Mouse (Mus musculus) midbrain, embryonic 10.5 days (tissue): ENCODE measurements around the gene 1700028P14Rik. TPM values are rescaled to one million over a fixed set of nuclear protein-coding genes. Genes with fewer than 3 reads are reported as not detected.

Source experiments
- DNase-seq: peaks from one replicate; pipeline ENCODE4 v3.0.0-alpha.2; 2017; ENCODE audit warnings: low spot score
- H3K27ac ChIP-seq: fragments of 300-500 bp; sonication (generic); replicated peaks from 2 replicates; pipeline ENCODE4 v1.5.1; 2016; ENCODE audit warnings: mild to moderate bottlenecking
- H3K27me3 ChIP-seq: fragments of 300-500 bp; sonication (generic); 2 replicates; pipeline ENCODE4 v1.6.1; 2016; ENCODE audit warnings: low read depth, mild to moderate bottlenecking; ENCODE audit not compliant: poor library complexity, severe bottlenecking
- H3K36me3 ChIP-seq: fragments of 300-500 bp; sonication (generic); 2 replicates; pipeline ENCODE4 v1.6.1; 2016; ENCODE audit warnings: mild to moderate bottlenecking, moderate library complexity
- H3K4me1 ChIP-seq: fragments of 300-500 bp; sonication (generic); 2 replicates; pipeline ENCODE4 v1.6.1; 2016
- H3K4me3 ChIP-seq: fragments of 300-500 bp; sonication (generic); 2 replicates; pipeline ENCODE4 v1.5.1; 2016; ENCODE audit warnings: mild to moderate bottlenecking, moderate library complexity
- H3K9me3 ChIP-seq: fragments of 300-500 bp; sonication (generic); replicated peaks from 2 replicates; pipeline ENCODE4 v1.6.1; 2016; ENCODE audit warnings: mild to moderate bottlenecking
- WGBS: fragments of 180-500 bp; shearing (Covaris S2); methylation state at CpG from one replicate; pipeline ENCODE4 v1.1.7; 2016; 5-methylcytosine and 5-hydroxymethylcytosine counted together
- polyA plus RNA-seq: library from polyadenylated mRNA; unstranded; fragments of >200 nt; fragmentation: Nextera tagmentation; extraction: Ambion mirVana; gene quantifications from 2 replicates; pipeline ENCODE4 v1.2.1, GENCODE M21; 2016

The 1700028P14Rik gene
- polyA plus RNA-seq, 1 experiment from 2014 or later = 0.14 TPM

DNA sequence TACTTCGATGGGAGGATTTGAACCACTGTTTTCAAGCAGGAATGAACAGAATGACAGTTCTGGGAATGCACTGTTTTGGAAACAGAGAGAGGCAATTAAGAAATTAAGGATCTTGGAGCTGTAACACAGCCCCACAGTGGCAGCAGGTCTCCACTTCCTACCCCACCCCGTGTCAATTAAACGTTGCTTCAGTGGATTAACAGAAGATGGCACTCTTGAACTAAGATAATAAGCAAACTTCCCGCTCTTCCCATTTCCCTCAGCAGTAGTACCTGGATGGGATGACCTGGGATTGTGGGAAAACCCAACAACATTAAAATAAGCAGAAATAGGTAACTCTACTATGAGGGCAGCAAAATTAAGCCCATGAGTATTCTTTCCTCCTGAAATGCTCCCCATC, 75.9 kb downstream of the 1700028P14Rik start:
- Histone ChIP-seq H3K27ac (no peak overlapping the region), H3K4me3 (no peak overlapping the region), H3K9me3 (no peaks in the 10 kb centered on the region), H3K4me1 (no peaks in the 10 kb centered on the region), H3K36me3 (no peaks in the 10 kb centered on the region), H3K27me3 (no peaks in the 10 kb centered on the region)
- no peak for DNase-seq
- WGBS = 52% methylated on average over 4 of the region's 4 CpGs

GRCm38 (mm10) chr19:23563693-23564092, 88.9 kb downstream of the 1700028P14Rik start:
- H3K4me3 ChIP-seq = no peak overlapping the region
- H3K27me3 ChIP-seq = no peaks in the 10 kb centered on the region
- H3K36me3 ChIP-seq = no peaks in the 10 kb centered on the region
- WGBS = 87% methylated on average over 5 of the region's 5 CpGs
- no peak for DNase-seq
- no peaks in the 10 kb centered on the region for H3K9me3 ChIP-seq
- H3K27ac ChIP-seq = no peak overlapping the region
- H3K4me1 ChIP-seq = no peaks in the 10 kb centered on the region

DNA sequence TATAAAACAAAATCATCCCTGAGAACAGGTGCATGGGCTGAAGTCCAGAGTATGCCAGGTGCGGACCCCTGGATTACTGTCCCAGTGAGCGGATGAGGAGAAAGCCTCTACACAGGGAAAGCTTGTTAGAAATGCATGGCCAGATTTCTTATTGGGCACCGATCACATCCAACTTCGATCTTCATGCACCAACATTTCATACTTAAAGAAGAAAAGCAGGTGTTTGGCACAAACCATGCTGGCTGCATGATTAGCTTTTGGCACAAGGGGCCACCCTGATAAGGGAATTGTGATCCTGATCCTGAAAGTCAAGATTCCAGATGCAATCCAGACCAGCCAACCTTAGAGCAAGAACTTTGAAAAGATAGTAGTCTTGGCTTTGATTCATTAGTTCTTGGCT, 90.0 kb downstream of the 1700028P14Rik start:
- 92% methylated on average over 4 of the region's 4 CpGs for WGBS
- Histone ChIP-seq H3K27ac (no peak overlapping the region), H3K4me3 (no peak overlapping the region), H3K9me3 (no peaks in the 10 kb centered on the region), H3K27me3 (no peaks in the 10 kb centered on the region), H3K4me1 (no peaks in the 10 kb centered on the region), H3K36me3 (no peaks in the 10 kb centered on the region)
- no peak for DNase-seq

DNA sequence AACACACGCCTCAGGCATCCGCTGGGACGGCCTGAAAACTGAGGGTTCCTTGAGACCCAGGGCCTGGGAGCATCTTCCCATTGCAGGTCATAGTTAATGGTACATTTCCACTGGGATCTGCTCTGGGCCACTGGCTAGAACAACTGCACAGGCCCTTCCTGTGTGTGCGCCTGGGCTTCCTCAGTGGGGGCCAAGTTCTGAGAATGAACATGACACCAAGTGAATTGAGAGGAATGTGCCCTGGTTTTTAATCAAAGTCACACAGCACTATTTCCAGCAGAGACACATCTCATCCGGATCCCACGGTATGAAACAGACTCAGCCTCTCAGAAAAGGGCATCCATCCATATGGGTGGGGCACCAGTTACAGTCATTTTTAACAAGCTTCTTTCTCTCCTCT, 90.6 kb downstream of the 1700028P14Rik start:
- H3K36me3 ChIP-seq = no peaks in the 10 kb centered on the region
- DNase-seq = no peak
- H3K27ac ChIP-seq = no peak overlapping the region
- no peaks in the 10 kb centered on the region for H3K9me3 ChIP-seq
- no peaks in the 10 kb centered on the region for H3K4me1 ChIP-seq
- 90% methylated on average over 6 of the region's 6 CpGs for WGBS
- H3K4me3 ChIP-seq = no peak overlapping the region
- no peaks in the 10 kb centered on the region for H3K27me3 ChIP-seq

GRCm38 (mm10) chr19:23553450-23553849, 99.2 kb downstream of the 1700028P14Rik start:
- no peak for DNase-seq
- Histone ChIP-seq H3K27me3 (no peaks in the 10 kb centered on the region), H3K9me3 (no peaks in the 10 kb centered on the region), H3K4me1 (no peaks in the 10 kb centered on the region), H3K4me3 (no peak overlapping the region), H3K36me3 (no peaks in the 10 kb centered on the region), H3K27ac (no peak overlapping the region)
- WGBS = 78% methylated on average over 2 of the region's 2 CpGs

DNA sequence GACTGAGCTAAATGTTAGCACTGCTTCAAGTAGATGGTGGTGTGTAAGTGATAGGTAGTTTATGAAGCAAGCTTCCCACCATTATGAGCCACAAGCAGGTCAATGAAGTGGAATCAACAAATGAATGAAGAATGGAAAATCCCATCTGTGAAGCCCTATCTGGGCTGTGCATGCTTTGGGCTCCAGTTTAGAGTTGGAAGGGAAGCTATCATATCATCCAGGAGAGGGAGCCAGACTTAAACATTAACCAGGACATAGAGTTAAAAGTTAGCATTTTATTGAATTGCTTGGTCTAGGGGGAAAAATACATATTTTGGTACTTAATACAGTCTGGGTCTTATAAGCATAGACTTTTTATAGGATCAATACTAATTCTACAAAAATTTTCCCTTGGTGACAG, 107.0 kb downstream of the 1700028P14Rik start:
- Histone ChIP-seq H3K27me3 (no peaks in the 10 kb centered on the region), H3K9me3 (no peaks in the 10 kb centered on the region), H3K4me1 (no peaks in the 10 kb centered on the region), H3K4me3 (no peak overlapping the region), H3K36me3 (no peaks in the 10 kb centered on the region), H3K27ac (no peak overlapping the region)
- DNase-seq = no peak

DNA sequence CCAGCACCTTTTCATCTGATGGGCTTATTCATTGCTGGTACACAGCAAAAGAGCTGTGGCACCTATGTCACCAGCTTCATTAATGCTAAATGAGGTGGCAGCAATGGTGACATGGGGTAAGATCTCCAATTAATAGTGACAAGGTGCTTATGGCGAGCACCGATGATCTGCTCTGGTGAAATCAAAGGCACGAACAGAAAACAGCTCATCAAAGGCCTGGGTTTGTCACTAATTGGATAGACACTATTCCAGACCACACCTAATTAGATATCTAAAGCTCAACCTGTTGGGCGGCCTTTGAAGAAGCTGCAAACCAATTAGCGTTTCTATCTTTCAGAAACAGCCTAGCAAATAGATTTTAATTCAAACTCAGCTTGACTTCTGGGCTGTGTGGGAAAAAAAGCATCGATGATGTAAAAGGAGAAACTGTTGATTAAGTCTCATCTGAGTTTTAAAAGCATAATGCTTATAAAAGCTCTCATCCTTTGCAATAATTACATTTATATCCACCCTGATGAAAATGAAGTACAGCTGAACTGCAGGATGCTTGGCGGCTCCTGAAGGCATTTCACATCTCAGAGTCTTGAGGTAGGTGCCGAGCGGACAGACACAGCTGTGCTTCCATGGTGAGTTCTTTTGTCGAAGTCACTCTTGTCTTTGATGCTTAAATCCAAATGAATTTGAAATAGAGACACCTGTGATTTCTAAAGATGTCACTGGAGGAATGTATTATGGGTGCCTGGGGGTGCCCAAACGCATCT, 109.2 kb downstream of the 1700028P14Rik start:
- no peaks in the 10 kb centered on the region for H3K36me3 ChIP-seq
- no peak overlapping the region for H3K4me3 ChIP-seq
- no peaks in the 10 kb centered on the region for H3K9me3 ChIP-seq
- H3K27me3 ChIP-seq = no peaks in the 10 kb centered on the region
- DNase-seq = no peak
- no peaks in the 10 kb centered on the region for H3K4me1 ChIP-seq
- 74% methylated on average over 11 of the region's 11 CpGs for WGBS
- no peak overlapping the region for H3K27ac ChIP-seq

DNA sequence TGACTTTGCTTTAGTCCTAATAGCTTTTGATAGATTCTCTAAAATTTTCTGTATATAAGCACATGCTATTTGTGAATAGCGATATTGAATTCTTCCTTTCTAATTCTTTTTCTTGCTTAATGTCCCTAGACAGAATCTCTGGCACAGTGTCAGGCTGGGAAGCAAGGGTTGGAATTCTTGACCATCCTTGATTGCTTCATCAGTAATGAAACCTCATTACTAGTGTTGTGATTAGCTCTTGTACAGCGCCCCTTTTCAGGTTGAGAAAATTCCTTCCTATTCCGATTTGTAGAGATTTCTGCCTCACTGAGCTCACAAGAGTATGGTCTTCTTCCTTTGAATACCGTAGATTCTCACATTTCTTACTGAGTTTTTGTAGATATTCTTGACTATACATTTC, 109.9 kb downstream of the 1700028P14Rik start:
- no peak overlapping the region for H3K4me3 ChIP-seq
- no peaks in the 10 kb centered on the region for H3K27me3 ChIP-seq
- H3K9me3 ChIP-seq = no peaks in the 10 kb centered on the region
- no peak for DNase-seq
- 87% methylated on average over 4 of the region's 4 CpGs for WGBS
- H3K4me1 ChIP-seq = no peaks in the 10 kb centered on the region
- no peak overlapping the region for H3K27ac ChIP-seq
- no peaks in the 10 kb centered on the region for H3K36me3 ChIP-seq

DNA sequence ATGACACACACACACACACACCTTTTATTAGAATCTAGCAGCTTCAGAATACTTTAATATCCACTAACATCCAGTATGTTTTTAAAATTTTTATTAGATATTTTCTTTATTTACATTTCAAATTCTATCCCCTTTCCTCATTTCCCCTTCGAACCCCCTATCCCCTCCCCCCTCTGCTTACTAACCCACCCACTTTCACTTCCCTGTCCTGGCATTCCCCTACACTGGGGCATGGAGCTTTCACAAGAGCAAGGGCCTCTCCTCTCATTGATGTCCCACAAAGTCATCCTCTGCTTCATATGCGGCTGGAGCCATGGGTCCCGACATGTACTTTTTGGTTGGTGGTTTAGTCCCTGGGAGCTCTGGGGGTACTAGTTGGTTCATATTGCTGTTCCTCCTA, 116.9 kb downstream of the 1700028P14Rik start:
- Histone ChIP-seq H3K36me3 (no peaks in the 10 kb centered on the region), H3K9me3 (no peaks in the 10 kb centered on the region), H3K4me3 (no peak overlapping the region), H3K27me3 (no peaks in the 10 kb centered on the region), H3K4me1 (no peaks in the 10 kb centered on the region), H3K27ac (no peak overlapping the region)
- no peak for DNase-seq
- 90% methylated on average over 3 of the region's 3 CpGs for WGBS

- DNase-seq = no peak
- H3K9me3 ChIP-seq = no peaks in the 10 kb centered on the region
Measured at GRCm38 (mm10) chr19:23531899-23532298, 120.7 kb downstream of the 1700028P14Rik start.

DNA sequence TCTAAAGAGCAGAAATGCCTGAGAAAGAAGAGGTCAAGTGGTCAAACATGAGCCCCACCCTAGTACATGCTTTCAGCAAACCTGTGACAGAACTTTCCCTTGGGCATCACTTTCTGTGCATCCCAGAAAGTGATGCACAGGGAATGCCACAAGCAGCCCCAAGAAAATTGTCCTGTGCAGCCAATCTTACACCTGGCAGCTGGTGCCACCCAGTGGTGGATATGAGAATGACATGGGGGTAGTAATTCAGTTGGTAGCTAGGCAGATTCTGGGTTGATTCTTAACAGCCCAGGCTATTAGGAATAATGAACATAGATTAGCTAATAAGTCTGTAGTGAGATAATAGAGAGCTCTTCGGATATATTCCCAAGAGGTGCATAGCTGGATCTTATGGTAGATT, 128.9 kb downstream of the 1700028P14Rik start:
- no peaks in the 10 kb centered on the region for H3K36me3 ChIP-seq
- WGBS = 22% methylated on average over 1 of the region's 1 CpGs
- no peak overlapping the region for H3K4me3 ChIP-seq
- H3K27ac ChIP-seq = no peak overlapping the region
- DNase-seq = peak; percentile 68
- H3K27me3 ChIP-seq = no peaks in the 10 kb centered on the region
- no peaks in the 10 kb centered on the region for H3K9me3 ChIP-seq
- no peaks in the 10 kb centered on the region for H3K4me1 ChIP-seq

More at GRCm38 (mm10) chr19:23531899-23532298, 120.7 kb downstream of the 1700028P14Rik start:
- Histone ChIP-seq H3K27me3 (no peaks in the 10 kb centered on the region), H3K27ac (no peak overlapping the region), H3K4me3 (no peak overlapping the region), H3K36me3 (no peaks in the 10 kb centered on the region), H3K4me1 (no peaks in the 10 kb centered on the region)
- WGBS = 38% methylated on average over 4 of the region's 4 CpGs

GRCm38 (mm10) chr19:23521831-23522230, 130.8 kb downstream of the 1700028P14Rik start:
- Histone ChIP-seq H3K4me3 (no peak overlapping the region), H3K27me3 (no peaks in the 10 kb centered on the region), H3K4me1 (no peaks in the 10 kb centered on the region), H3K36me3 (no peaks in the 10 kb centered on the region), H3K9me3 (no peaks in the 10 kb centered on the region), H3K27ac (no peak overlapping the region)
- no peak for DNase-seq
- WGBS = 93% methylated on average over 4 of the region's 4 CpGs

DNA sequence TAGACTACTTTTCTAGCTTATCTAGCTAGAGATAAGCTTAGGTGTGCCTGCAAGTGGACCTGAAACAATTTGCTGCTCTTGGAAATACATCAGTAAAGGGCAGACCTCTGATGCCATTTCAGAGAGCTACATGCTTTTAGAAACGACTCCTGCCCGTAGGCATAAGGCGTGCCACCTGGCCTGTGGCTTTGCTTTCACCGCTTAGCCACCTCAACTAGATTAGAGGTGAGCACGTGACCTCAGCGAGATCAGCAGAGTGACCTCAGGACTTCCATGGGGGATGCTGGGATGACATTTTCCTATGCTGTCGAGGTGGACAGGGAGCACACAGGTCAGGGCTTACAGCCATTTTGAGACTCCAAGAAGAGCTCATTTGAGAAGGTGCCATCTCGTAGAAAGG, 131.5 kb downstream of the 1700028P14Rik start:
- no peak overlapping the region for H3K27ac ChIP-seq
- H3K4me3 ChIP-seq = no peak overlapping the region
- DNase-seq = no peak
- no peaks in the 10 kb centered on the region for H3K9me3 ChIP-seq
- no peaks in the 10 kb centered on the region for H3K27me3 ChIP-seq
- H3K36me3 ChIP-seq = no peaks in the 10 kb centered on the region
- H3K4me1 ChIP-seq = no peaks in the 10 kb centered on the region
- 86% methylated on average over 8 of the region's 8 CpGs for WGBS

GRCm38 (mm10) chr19:23520629-23521028, 132.0 kb downstream of the 1700028P14Rik start:
- Histone ChIP-seq H3K36me3 (no peaks in the 10 kb centered on the region), H3K9me3 (no peaks in the 10 kb centered on the region), H3K27me3 (no peaks in the 10 kb centered on the region), H3K27ac (no peak overlapping the region), H3K4me1 (no peaks in the 10 kb centered on the region), H3K4me3 (no peak overlapping the region)
- DNase-seq = no peak
- 85% methylated on average over 5 of the region's 5 CpGs for WGBS
